Mouse (Mus musculus) kidney, embryonic 15.5 days (tissue): ENCODE data around the gene Sez6l. TPM values are rescaled to one million over a fixed set of nuclear protein-coding genes. Genes with fewer than 3 reads are reported as not detected.

Source experiments
- ATAC-seq: fragments of 200-750 bp; cut with Nextera tagmentation; replicated peaks from 2 replicates; pipeline ENCODE4 v1.8.0; 2017; ENCODE audit warnings: moderate TSS enrichment; ENCODE audit not compliant: low FRiP score
- H3K27ac ChIP-seq: fragments of 300-500 bp; sonication (generic); 2 replicates; pipeline ENCODE4 v1.5.1; 2015; ENCODE audit warnings: mild to moderate bottlenecking, inconsistent platforms
- H3K27me3 ChIP-seq: fragments of 300-500 bp; sonication (generic); 2 replicates; pipeline ENCODE4 v1.6.1; 2015; ENCODE audit warnings: inconsistent platforms
- H3K36me3 ChIP-seq: fragments of 300-500 bp; sonication (generic); 2 replicates; pipeline ENCODE4 v1.6.1; 2015; ENCODE audit warnings: inconsistent platforms
- H3K4me1 ChIP-seq: fragments of 300-500 bp; sonication (generic); 2 replicates; pipeline ENCODE4 v1.6.1; 2015; ENCODE audit warnings: inconsistent platforms
- H3K4me2 ChIP-seq: fragments of 300-500 bp; sonication (generic); 2 replicates; pipeline ENCODE4 v1.6.1; 2015; ENCODE audit warnings: moderate library complexity, mild to moderate bottlenecking, inconsistent platforms
- H3K4me3 ChIP-seq: fragments of 300-500 bp; sonication (generic); replicated peaks from 2 replicates; pipeline ENCODE4 v1.5.1; 2015; ENCODE audit warnings: mild to moderate bottlenecking, inconsistent platforms
- H3K9ac ChIP-seq: fragments of 300-500 bp; sonication (generic); 2 replicates; pipeline ENCODE4 v1.6.1; 2015; ENCODE audit warnings: mild to moderate bottlenecking, inconsistent platforms
- H3K9me3 ChIP-seq: fragments of 300-500 bp; sonication (generic); replicated peaks from 2 replicates; pipeline ENCODE4 v1.6.1; 2016; ENCODE audit warnings: inconsistent platforms
- WGBS: fragments of 180-500 bp; shearing (Covaris S2); methylation state at CpG from one replicate; pipeline ENCODE4 v1.1.7; 2015; ENCODE audit warnings: mixed read lengths; 5-methylcytosine and 5-hydroxymethylcytosine counted together
- polyA plus RNA-seq: library from polyadenylated mRNA; unstranded; fragments of >200 nt; fragmentation: Nextera tagmentation; extraction: Ambion mirVana; gene quantifications from 2 replicates; pipeline ENCODE4 v1.2.1, GENCODE M21; 2015

Gene Sez6l
- polyA plus RNA-seq, 1 experiment from 2014 or later: 0.82 TPM

GRCm38 (mm10) chr5:112552786-112553185, 24.2 kb downstream of the Sez6l start:
- no peak overlapping the region for H3K27ac ChIP-seq
- no peak overlapping the region for H3K9ac ChIP-seq
- no peaks in the 10 kb centered on the region for H3K27me3 ChIP-seq
- no peak for ATAC-seq
- WGBS: 87% methylated on average over 15 of the region's 15 CpGs
- no peak overlapping the region for H3K4me2 ChIP-seq
- H3K36me3 ChIP-seq: no peaks in the 10 kb centered on the region
- H3K4me3 ChIP-seq: no peak overlapping the region
- H3K4me1 ChIP-seq: peaks cover 15% of the 10 kb centered on the region; the same call in 1 of the 2 replicates
- H3K9me3 ChIP-seq: no peaks in the 10 kb centered on the region

- 55% methylated on average over 17 of the region's 17 CpGs for whole genome bisulfite sequencing
- H3K4me1 ChIP-seq: peaks cover 15% of the 10 kb centered on the region; the same call in 1 of the 2 replicates
- ATAC-seq: no peak
- H3K27ac ChIP-seq: no peak overlapping the region
- H3K9ac ChIP-seq: no peak overlapping the region
- H3K27me3 ChIP-seq: no peaks in the 10 kb centered on the region
- no peaks in the 10 kb centered on the region for H3K36me3 ChIP-seq
- H3K4me2 ChIP-seq: no peak overlapping the region
- H3K4me3 ChIP-seq: no peak overlapping the region
- no peaks in the 10 kb centered on the region for H3K9me3 ChIP-seq
These were observed 24.8 kb downstream of the Sez6l start for GRCm38 (mm10) chr5:112551975-112552728.

GRCm38 (mm10) chr5:112548846-112549620, 28.0 kb downstream of the Sez6l start:
- Histone ChIP-seq H3K27ac (no peak overlapping the region), H3K9me3 (no peaks in the 10 kb centered on the region), H3K4me1 (peaks cover 25% of the 10 kb centered on the region), H3K4me3 (no peak overlapping the region), H3K4me2 (no peak overlapping the region), H3K36me3 (no peaks in the 10 kb centered on the region), H3K27me3 (peaks cover 3% of the 10 kb centered on the region; the same call in 1 of the 2 replicates), H3K9ac (no peak overlapping the region)
- 64% methylated on average over 12 of the region's 12 CpGs for WGBS
- ATAC-seq: no peak

GRCm38 (mm10) chr5:112546771-112547170, 30.2 kb downstream of the Sez6l start:
- H3K36me3 ChIP-seq: no peaks in the 10 kb centered on the region
- no peaks in the 10 kb centered on the region for H3K9me3 ChIP-seq
- no peak overlapping the region for H3K9ac ChIP-seq
- H3K4me2 ChIP-seq: no peak overlapping the region
- no peak for ATAC-seq
- 20% methylated on average over 6 of the region's 6 CpGs for WGBS
- peaks cover 12% of the 10 kb centered on the region; the same call in 1 of the 2 replicates for H3K27me3 ChIP-seq
- H3K4me1 ChIP-seq: peaks cover 20% of the 10 kb centered on the region
- no peak overlapping the region for H3K4me3 ChIP-seq
- no peak overlapping the region for H3K27ac ChIP-seq

GRCm38 (mm10) chr5:112538295-112538694, 38.7 kb downstream of the Sez6l start:
- Histone ChIP-seq H3K4me3 (no peak overlapping the region), H3K4me2 (no peak overlapping the region), H3K4me1 (0 out of 2 replicates have a peak, but pooled peaks cover 7% of the 10 kb centered on the region), H3K27me3 (peaks cover 14% of the 10 kb centered on the region; the same call in 1 of the 2 replicates), H3K9me3 (no peaks in the 10 kb centered on the region), H3K9ac (no peak overlapping the region), H3K27ac (no peak overlapping the region), H3K36me3 (no peaks in the 10 kb centered on the region)
- no peak for ATAC-seq
- WGBS: 40% methylated on average over 3 of the region's 3 CpGs

GRCm38 (mm10) chr5:112535868-112536267, 41.1 kb downstream of the Sez6l start:
- Histone ChIP-seq H3K9me3 (0 out of 2 replicates have a peak, but pooled peaks cover 6% of the 10 kb centered on the region), H3K9ac (no peak overlapping the region), H3K27ac (no peak overlapping the region), H3K4me2 (no peak overlapping the region), H3K4me3 (no peak overlapping the region), H3K27me3 (peaks cover 13% of the 10 kb centered on the region), H3K36me3 (no peaks in the 10 kb centered on the region), H3K4me1 (0 out of 2 replicates have a peak, but pooled peaks cover 7% of the 10 kb centered on the region)
- WGBS: 78% methylated on average over 12 of the region's 12 CpGs
- no peak for ATAC-seq

GRCm38 (mm10) chr5:112534146-112534545, 42.8 kb downstream of the Sez6l start:
- WGBS: 46% methylated on average over 11 of the region's 11 CpGs
- Histone ChIP-seq H3K4me2 (no peak overlapping the region), H3K4me1 (0 out of 2 replicates have a peak, but pooled peaks cover 7% of the 10 kb centered on the region), H3K36me3 (no peaks in the 10 kb centered on the region), H3K9me3 (0 out of 2 replicates have a peak, but pooled peaks cover 6% of the 10 kb centered on the region), H3K27me3 (peaks cover 13% of the 10 kb centered on the region), H3K9ac (no peak overlapping the region), H3K4me3 (no peak overlapping the region), H3K27ac (no peak overlapping the region)
- ATAC-seq: no peak

- Histone ChIP-seq H3K4me1 (0 out of 2 replicates have a peak, but pooled peaks cover 7% of the 10 kb centered on the region), H3K4me3 (no peak overlapping the region), H3K27ac (no peak overlapping the region), H3K36me3 (no peaks in the 10 kb centered on the region), H3K4me2 (no peak overlapping the region), H3K9me3 (0 out of 2 replicates have a peak, but pooled peaks cover 6% of the 10 kb centered on the region), H3K9ac (no peak overlapping the region), H3K27me3 (peaks cover 13% of the 10 kb centered on the region)
- 54% methylated on average over 16 of the region's 16 CpGs for WGBS
- no peak for ATAC-seq
These were observed 43.5 kb downstream of the Sez6l start for GRCm38 (mm10) chr5:112533312-112534075.

GRCm38 (mm10) chr5:112532894-112533293, 44.1 kb downstream of the Sez6l start:
- Histone ChIP-seq H3K9me3 (0 out of 2 replicates have a peak, but pooled peaks cover 6% of the 10 kb centered on the region), H3K9ac (no peak overlapping the region), H3K27me3 (peaks cover 13% of the 10 kb centered on the region), H3K4me3 (no peak overlapping the region), H3K36me3 (no peaks in the 10 kb centered on the region), H3K4me2 (no peak overlapping the region), H3K4me1 (0 out of 2 replicates have a peak, but pooled peaks cover 7% of the 10 kb centered on the region), H3K27ac (no peak overlapping the region)
- no peak for ATAC-seq
- WGBS: 83% methylated on average over 5 of the region's 5 CpGs

GRCm38 (mm10) chr5:112532210-112532609, 44.8 kb downstream of the Sez6l start:
- H3K27ac ChIP-seq: no peak overlapping the region
- H3K27me3 ChIP-seq: peaks cover 13% of the 10 kb centered on the region
- H3K4me1 ChIP-seq: 0 out of 2 replicates have a peak, but pooled peaks cover 7% of the 10 kb centered on the region
- no peak overlapping the region for H3K4me3 ChIP-seq
- H3K9ac ChIP-seq: no peak overlapping the region
- no peak for ATAC-seq
- WGBS: 70% methylated on average over 8 of the region's 8 CpGs
- no peak overlapping the region for H3K4me2 ChIP-seq
- H3K36me3 ChIP-seq: no peaks in the 10 kb centered on the region
- 0 out of 2 replicates have a peak, but pooled peaks cover 6% of the 10 kb centered on the region for H3K9me3 ChIP-seq

- Histone ChIP-seq H3K4me2 (no peak overlapping the region), H3K27ac (no peak overlapping the region), H3K27me3 (peaks cover 8% of the 10 kb centered on the region; the same call in 1 of the 2 replicates), H3K4me3 (no peak overlapping the region), H3K9ac (no peak overlapping the region), H3K9me3 (0 out of 2 replicates have a peak, but pooled peaks cover 6% of the 10 kb centered on the region), H3K4me1 (peaks cover 11% of the 10 kb centered on the region; the same call in 1 of the 2 replicates), H3K36me3 (no peaks in the 10 kb centered on the region)
- ATAC-seq: no peak
- WGBS: 76% methylated on average over 8 of the region's 8 CpGs
These were observed 45.9 kb downstream of the Sez6l start for GRCm38 (mm10) chr5:112531111-112531510.
